Mouse (Mus musculus) CD4-positive naive resting alpha-beta T cell, adult 57 days (primary cell): Measurements from ENCODE around the gene Cartpt. TPM values are rescaled to one million over a fixed set of nuclear protein-coding genes. Genes with fewer than 3 reads are reported as not detected.

ENCODE experiments used
- total RNA-seq: library from RNA; stranded (reverse); gene quantifications from one replicate; pipeline ENCODE4 v1.2.4, GENCODE M21; 2023

The Cartpt gene
- total RNA-seq = not detected

GRCm38 (mm10) chr13:99900965-99901364 lies at the start of gene Cartpt:
TSS of gene Cartpt (minus strand) at chr13:99901091.

Other genes starting within 250 kb of the Cartpt start
- 14.6 TPM for gene Mccc2, start 114.5 kb upstream of the Cartpt start, total RNA-seq
- 77.8 TPM for gene Bdp1, start 203.0 kb upstream of the Cartpt start, total RNA-seq
- 2.0 TPM for gene Serf1, start 206.9 kb upstream of the Cartpt start, total RNA-seq
- 78.6 TPM for gene Smn1, start 223.8 kb upstream of the Cartpt start, total RNA-seq